In the genomic region with DNA sequence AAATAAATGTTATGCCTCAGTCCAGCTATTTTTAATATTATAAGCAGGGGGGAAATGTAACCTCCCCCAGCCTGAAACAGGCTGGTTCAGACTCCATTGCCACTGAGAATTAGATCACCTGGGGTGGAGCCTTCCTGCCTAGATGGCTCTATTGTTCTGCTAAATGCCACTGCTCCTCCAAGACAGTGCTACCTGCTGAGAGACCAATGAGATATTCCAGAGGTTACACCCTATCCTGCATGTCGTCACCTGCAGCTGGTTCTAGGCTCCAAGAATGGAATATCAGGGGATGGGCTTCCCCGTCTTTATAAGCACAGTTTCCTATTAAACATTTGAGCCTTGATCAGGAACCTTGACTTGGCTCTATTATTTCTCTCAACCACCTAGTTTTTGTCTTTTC, we compare ENCODE assay signal across 21 mouse cellular contexts.
DNase-seq lines count a peak whose midpoint lies in the region; ATAC-seq and TF ChIP-seq lines count a peak whose summit lies in the region.
"Had no signal": no experiment of that assay in that cellular context is flagged by ENCODE, and none has a peak within 500 bp of the region (broad histone marks: within the 10 kb centered on the region; RNA-seq: fewer than 3 reads in every experiment).

No protein-coding gene starts in this region.

- in situ Hi-C loops in ES-E14 (cut with MboI; ENCODE audit: low sequenced_read_pairs in 2 of 2, unreplicated experiment in 2 of 2) = no loop called here

- no peak for TF ChIP-seq EP300 in ES-Bruce4 (IDR thresholded peaks at IDR 0.05; ENCODE audit: insufficient read depth, low read depth, low read length)

- peak overlapping the region; percentile 44; the same call in 1 of the 2 replicates for H3K27ac ChIP-seq in ES-Bruce4 (ENCODE audit: insufficient read depth, low read length)
- no peak overlapping the region; the same call in 1 of the 2 replicates for H3K27ac ChIP-seq in ES-E14 (ENCODE audit: insufficient read depth, low read depth, low read length, poor library complexity, severe bottlenecking)
- H3K27ac ChIP-seq: embryonic facial prominence, embryonic 10.5 days; embryonic facial prominence, embryonic 12.5 days; forebrain, embryonic 13.5 days; forebrain, embryonic 15.5 days had no signal

- TF ChIP-seq POLR2A in ES-Bruce4 (IDR thresholded peaks at IDR 0.05; ENCODE audit: insufficient read depth, low read length) = no peak

- H3K9me3 ChIP-seq in ES-Bruce4 (replicated peaks; ENCODE audit: control insufficient read depth, insufficient read depth, low read length, poor library complexity, severe bottlenecking) (no peaks in the 10 kb centered on the region), ES-E14 (ENCODE audit: control insufficient read depth, insufficient read depth, low read depth, low read length) (no peaks in the 10 kb centered on the region)
- H3K9me3 ChIP-seq: embryonic facial prominence, embryonic 10.5 days; embryonic facial prominence, embryonic 12.5 days; forebrain, embryonic 13.5 days; forebrain, embryonic 15.5 days had no signal

- H3K4me1 ChIP-seq in ES-Bruce4 (ENCODE audit: control insufficient read depth, insufficient read depth, low read length) (no peaks in the 10 kb centered on the region), ES-E14 (ENCODE audit: control insufficient read depth in 2 of 2, insufficient read depth in 2 of 2, low read length in 2 of 2, poor library complexity in 1 of 2) (0 out of 4 replicates have a peak, but pooled peaks cover 0 to 1% of the 10 kb centered on the region in 2 experiments)
- H3K4me1 ChIP-seq: embryonic facial prominence, embryonic 10.5 days; embryonic facial prominence, embryonic 12.5 days; forebrain, embryonic 13.5 days; forebrain, embryonic 15.5 days had no signal

- H3K36me3 ChIP-seq in ES-Bruce4 (ENCODE audit: control insufficient read depth, insufficient read depth, low read length, poor library complexity, severe bottlenecking) = no peaks in the 10 kb centered on the region
- no peaks in the 10 kb centered on the region for H3K36me3 ChIP-seq in ES-E14 (ENCODE audit: control insufficient read depth, insufficient read depth, low read length, poor library complexity, severe bottlenecking)
- H3K36me3 ChIP-seq: embryonic facial prominence, embryonic 10.5 days; embryonic facial prominence, embryonic 12.5 days; forebrain, embryonic 15.5 days had no signal

- DNase-seq in ES-E14 (ENCODE audit: low read depth, low spot score) (peak; percentile 21), ZHBTc4 (ENCODE audit: low read depth, low spot score) (peak; percentile 79)
- no peak for DNase-seq in cerebellum, postnatal 14 days
- DNase-seq: adrenal gland, adult 8-10 months; adrenal gland, postnatal 14 days; adrenal gland, postnatal 36 days; B cell, adult 2 months; cerebellum, adult 11 months; cerebellum, adult 18-20 months; cerebellum, adult 8-10 months; cerebellum, adult 9-11 months; cerebellum, postnatal 25 days; forebrain, postnatal 0 days had no signal

- no peak for ATAC-seq in cerebellum, adult (ENCODE audit: insufficient number of reproducible peaks, low FRiP score, low TSS enrichment)
- ATAC-seq: CD4-positive, CD25-positive, alpha-beta regulatory T cell, adult 4 months; forebrain, embryonic 13.5 days; forebrain, embryonic 15.5 days; forebrain, postnatal 0 days had no signal

- H3K9ac ChIP-seq in ES-Bruce4 (ENCODE audit: low read depth, poor library complexity, severe bottlenecking) = no peak overlapping the region
- no peak overlapping the region for H3K9ac ChIP-seq in ES-E14 (ENCODE audit: insufficient read depth, low read depth, low read length, poor library complexity, severe bottlenecking)
- H3K9ac ChIP-seq: embryonic facial prominence, embryonic 12.5 days; forebrain, embryonic 13.5 days; forebrain, embryonic 15.5 days; forebrain, postnatal 0 days had no signal

- H3K4me3 ChIP-seq in ES-Bruce4 (ENCODE audit: low read depth, low read length) (no peak overlapping the region), ES-E14 (ENCODE audit: insufficient read depth in 1 of 2, low read depth in 1 of 2, low read length in 2 of 2, poor library complexity in 1 of 2, severe bottlenecking in 1 of 2) (no peak overlapping the region)
- H3K4me3 ChIP-seq: embryonic facial prominence, embryonic 10.5 days; embryonic facial prominence, embryonic 12.5 days; forebrain, embryonic 13.5 days; forebrain, embryonic 15.5 days had no signal

- no peak for TF ChIP-seq CTCF in ES-Bruce4 (IDR thresholded peaks at IDR 0.05; ENCODE audit: low read depth, low read length)

- no peaks in the 10 kb centered on the region for H3K27me3 ChIP-seq in ES-Bruce4 (ENCODE audit: control insufficient read depth, insufficient read depth, low read length, poor library complexity, severe bottlenecking)
- H3K27me3 ChIP-seq: CH12.LX; embryonic facial prominence, embryonic 12.5 days; forebrain, embryonic 13.5 days; forebrain, embryonic 15.5 days had no signal

TF ChIP-seq in ES-E14, 5 proteins besides CTCF, POLR2A, EP300 and RAD21:
- no peak for TF ChIP-seq ZNF384 (IDR thresholded peaks at IDR 0.05; ENCODE audit: low read depth, low read length)
- no peak for TF ChIP-seq CHD2 (IDR thresholded peaks at IDR 0.05; ENCODE audit: low read depth, low read length)
- TF ChIP-seq HCFC1 (IDR thresholded peaks at IDR 0.05; ENCODE audit: borderline replicate concordance, insufficient read depth, low read length) = no peak
- no peak for TF ChIP-seq ZC3H11A (IDR thresholded peaks at IDR 0.05; ENCODE audit: borderline replicate concordance, low read depth, low read length)
- TF ChIP-seq MAFK (IDR thresholded peaks at IDR 0.05; ENCODE audit: insufficient read depth, low read depth, low read length) = no peak

Comparison
In these comparisons a context has a peak if more than half of its experiments do, and no peak if none do; other contexts are left out.
1. DNase-seq: peak in ES-E14 (single experiment) and ZHBTc4 (single experiment); none in cerebellum, postnatal 14 days (0 of 2).